Comparison of ENCODE assay signal across 21 mouse cellular contexts in the genomic region with DNA sequence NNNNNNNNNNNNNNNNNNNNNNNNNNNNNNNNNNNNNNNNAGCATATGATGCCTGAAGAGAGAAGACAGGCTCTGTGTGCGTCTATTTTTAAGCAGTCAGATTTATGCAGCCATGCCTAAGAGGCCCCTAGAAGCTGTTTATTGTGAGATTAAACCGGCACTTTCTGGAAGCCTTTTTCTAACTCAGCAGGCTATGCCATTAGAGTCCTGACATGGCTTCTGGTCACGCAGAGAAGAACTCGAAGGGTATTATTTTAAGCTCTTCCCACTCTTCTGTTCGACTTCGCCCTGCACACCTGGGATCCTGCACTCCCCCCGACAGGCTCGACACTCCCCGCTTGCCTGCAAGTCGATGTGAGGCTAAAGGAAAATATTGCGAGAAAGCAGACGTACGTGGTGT.
DNase-seq lines count a peak whose midpoint lies in the region; ATAC-seq lines count a peak whose summit lies in the region.
"Had no signal": no experiment of that assay in that cellular context is flagged by ENCODE, and none has a peak within 500 bp of the region (broad histone marks: within the 10 kb centered on the region; RNA-seq: fewer than 3 reads in every experiment).

No protein-coding gene starts in this region.

- peak; percentile 31; the same call in 1 of the 2 replicates for ATAC-seq in frontal cortex, adult (ENCODE audit: low TSS enrichment)
- ATAC-seq in activated CD4-positive, CD25-positive, alpha-beta regulatory T cell, adult 4 months: no peak
- ATAC-seq: forebrain, embryonic 13.5 days; intestine, embryonic 15.5 days; lung, postnatal 0 days had no signal

- peak; percentile 31 for DNase-seq in cerebellum, adult 11-12 months
- no peak for DNase-seq in cerebellum, adult 18-20 months
- no peak for DNase-seq in frontal cortex, postnatal 14 days (ENCODE audit: low spot score in 2 of 2)
- peak; percentile 64 for DNase-seq in brain, adult 2 months (ENCODE audit: low read depth, low spot score)
- DNase-seq in cerebellum, postnatal 14 days: peak; percentile 9 to 39
- no peak for DNase-seq in left cerebral cortex, adult 9 months (ENCODE audit: low spot score in 2 of 2)
- DNase-seq: adrenal gland, postnatal 10 days; gastrocnemius, postnatal 10 days; heart, postnatal 14 days; kidney, adult 2 months; kidney, postnatal 4 days; liver, embryonic 13.5 days; lung, adult 18-20 months; lung, postnatal 4 days; right cerebral cortex, postnatal 25 days; thymus, postnatal 14 days had no signal

Comparison
In these comparisons a context has a peak if more than half of its experiments do, and no peak if none do; other contexts are left out.
1. DNase-seq: peak in cerebellum, adult 11-12 months (single experiment), brain, adult 2 months (single experiment) and cerebellum, postnatal 14 days (2 of 2); none in cerebellum, adult 18-20 months (0 of 2), frontal cortex, postnatal 14 days (0 of 2) and left cerebral cortex, adult 9 months (0 of 2).